Mouse (Mus musculus) embryonic facial prominence, embryonic 14.5 days (tissue): ENCODE measurements around the gene Rcn3. TPM values are rescaled to one million over a fixed set of nuclear protein-coding genes. Genes with fewer than 3 reads are reported as not detected.
"Not testable (repeated sequence)": the region's sequence is repeated elsewhere in the genome, so short reads cannot be mapped to it uniquely, and the experiment has no call there.

ENCODE experiments used
- ATAC-seq: fragments of 200-750 bp; cut with Nextera tagmentation; 2 replicates; pipeline ENCODE4 v1.8.0; 2017; ENCODE audit warnings: low read depth, moderate number of reproducible peaks, moderate TSS enrichment
- DNase-seq: peaks from one replicate; pipeline ENCODE4 v3.0.0-alpha.2; 2015; ENCODE audit warnings: low spot score
- H3K27ac ChIP-seq: fragments of 300-500 bp; sonication (generic); replicated peaks from 2 replicates; pipeline ENCODE4 v1.5.1; 2014; ENCODE audit warnings: low read depth, mild to moderate bottlenecking, low read length, moderate library complexity
- H3K27me3 ChIP-seq: fragments of 300-500 bp; sonication (generic); replicated peaks from 2 replicates; pipeline ENCODE4 v1.6.1; 2014; ENCODE audit warnings: low read length; ENCODE audit not compliant: control insufficient read depth, insufficient read depth
- H3K36me3 ChIP-seq: fragments of 300-500 bp; sonication (generic); 2 replicates; pipeline ENCODE4 v1.6.1; 2014; ENCODE audit warnings: low read length, mixed read lengths; ENCODE audit not compliant: control insufficient read depth, insufficient read depth
- H3K4me1 ChIP-seq: fragments of 300-500 bp; sonication (generic); 2 replicates; pipeline ENCODE4 v1.6.1; 2014; ENCODE audit warnings: antibody characterized with exemption, low read length; ENCODE audit not compliant: control insufficient read depth, insufficient read depth
- H3K4me2 ChIP-seq: fragments of 300-500 bp; sonication (generic); 2 replicates; pipeline ENCODE4 v1.6.1; 2014; ENCODE audit warnings: low read depth, mild to moderate bottlenecking, low read length, moderate library complexity, mixed read lengths
- H3K4me3 ChIP-seq: fragments of 300-500 bp; sonication (generic); 2 replicates; pipeline ENCODE4 v1.5.1; 2014; ENCODE audit warnings: low read depth, mild to moderate bottlenecking, low read length
- H3K9ac ChIP-seq: fragments of 300-500 bp; sonication (generic); 2 replicates; pipeline ENCODE4 v1.6.1; 2014; ENCODE audit warnings: low read depth, mild to moderate bottlenecking, low read length, moderate library complexity, mixed read lengths
- H3K9me3 ChIP-seq: fragments of 300-500 bp; sonication (generic); 2 replicates; pipeline ENCODE4 v1.6.1; 2016; ENCODE audit warnings: low read length; ENCODE audit not compliant: control insufficient read depth
- WGBS: fragments of 180-500 bp; shearing (Covaris S2); extraction: QIAGEN DNeasy Blood & Tissue Kit; methylation state at CpG from one replicate; pipeline ENCODE4 v1.1.7; 2014; 5-methylcytosine and 5-hydroxymethylcytosine counted together
- polyA plus RNA-seq: library from polyadenylated mRNA; unstranded; fragments of >200 nt; fragmentation: Nextera tagmentation; extraction: Ambion mirVana; gene quantifications from 2 replicates; pipeline ENCODE4 v1.2.1, GENCODE M21; 2014

Gene Rcn3
- polyA plus RNA-seq, 1 experiment from 2014 or later: 592 TPM

DNA sequence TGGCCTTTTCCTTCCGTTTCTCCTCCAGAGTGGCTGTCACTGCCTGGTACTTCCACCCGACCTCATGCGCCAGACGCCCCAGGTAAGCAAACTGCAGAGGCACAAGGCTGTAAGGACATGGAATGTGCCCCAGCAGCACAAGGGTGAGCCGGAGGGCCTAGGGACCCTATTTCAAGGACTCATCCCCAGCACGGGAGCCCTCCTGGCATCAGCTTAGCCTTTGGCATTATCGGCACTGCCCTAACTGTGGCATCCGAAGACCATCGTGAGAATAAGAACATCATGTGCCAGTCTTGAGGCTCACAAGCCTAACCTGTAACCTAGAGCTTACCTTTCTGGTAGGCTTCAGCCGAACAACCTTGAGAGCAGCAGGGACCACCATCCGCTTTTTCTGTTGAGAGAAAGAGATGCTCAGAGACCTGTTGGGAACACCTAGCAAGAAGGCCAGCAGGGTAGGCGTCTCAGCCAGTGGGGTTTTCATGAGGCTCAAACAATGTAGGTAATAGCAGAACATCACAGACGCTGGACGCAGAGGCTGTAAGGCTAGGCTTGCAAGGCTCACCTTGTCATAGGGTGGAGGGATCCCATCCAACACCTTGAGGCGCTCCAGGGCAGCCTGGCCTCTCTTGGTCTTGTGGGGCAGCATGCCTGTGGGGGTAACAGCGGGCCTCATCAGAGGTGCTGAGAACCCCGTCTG, 34.3 kb upstream of the Rcn3 start:
- ATAC-seq (no peak), DNase-seq (no peak)
- WGBS: 77% methylated on average over 17 of the region's 17 CpGs
- Histone ChIP-seq H3K27me3 (no peaks in the 10 kb centered on the region), H3K9me3 (no peaks in the 10 kb centered on the region), H3K27ac (peak overlapping the region; percentile 92), H3K9ac (peak overlapping the region; percentile 99), H3K4me1 (peaks cover 26% of the 10 kb centered on the region), H3K4me2 (peak overlapping the region; percentile 95), H3K36me3 (peaks cover 51% of the 10 kb centered on the region), H3K4me3 (peak overlapping the region; percentile 70)

GRCm38 (mm10) chr7:45125649-45126048, 33.6 kb upstream of the Rcn3 start:
- 70% methylated on average over 5 of the region's 5 CpGs for WGBS
- H3K27me3 ChIP-seq, H3K9me3 ChIP-seq, DNase-seq, ATAC-seq: not testable (repeated sequence)
- Histone ChIP-seq H3K4me1 (peaks cover 26% of the 10 kb centered on the region), H3K4me3 (0 out of 2 replicates have a peak overlapping the region, but pooled peaks have one; percentile 0), H3K4me2 (peak overlapping the region; percentile 52; the same call in 1 of the 2 replicates), H3K27ac (0 out of 2 replicates have a peak overlapping the region, but pooled peaks have one; percentile 92), H3K9ac (peak overlapping the region; percentile 99; the same call in 1 of the 2 replicates), H3K36me3 (peaks cover 57% of the 10 kb centered on the region)

DNA sequence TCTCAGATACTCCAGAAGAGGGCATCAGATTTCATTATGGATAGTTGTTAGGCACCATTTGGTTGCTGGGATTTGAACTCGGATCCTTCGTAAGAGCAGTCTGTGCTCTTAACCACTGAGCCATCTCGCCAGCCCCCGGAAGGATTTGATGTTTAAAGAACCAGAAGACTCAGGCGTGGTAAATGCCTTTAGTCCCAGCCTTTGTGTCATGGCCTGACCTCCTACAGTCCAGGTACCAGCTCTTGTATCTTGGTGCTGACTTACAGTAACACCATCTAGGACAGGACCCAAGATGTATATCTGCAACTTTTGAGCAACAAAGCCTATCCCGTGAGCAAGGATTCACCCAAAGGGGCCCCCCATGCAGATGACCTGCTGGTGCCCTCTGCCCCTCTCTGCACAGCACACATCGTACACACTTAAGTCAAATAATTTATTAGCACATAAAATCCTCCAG, 33.2 kb upstream of the Rcn3 start:
- Histone ChIP-seq H3K36me3 (peaks cover 62% of the 10 kb centered on the region), H3K4me2 (peak overlapping the region; percentile 52), H3K27me3 (no peaks in the 10 kb centered on the region), H3K4me3 (0 out of 2 replicates have a peak overlapping the region, but pooled peaks have one; percentile 0), H3K4me1 (peaks cover 26% of the 10 kb centered on the region), H3K9ac (no peak overlapping the region), H3K27ac (peak overlapping the region; percentile 87), H3K9me3 (no peaks in the 10 kb centered on the region)
- WGBS: 18% methylated on average over 7 of the region's 7 CpGs
- ATAC-seq: no peak
- peak; percentile 61 for DNase-seq

GRCm38 (mm10) chr7:45124224-45125143, 32.5 kb upstream of the Rcn3 start, which contains the start of gene Rps11:
Gene Rps11, minus strand, starts transcription at chr7:45124439.
- H3K9ac ChIP-seq: peak within 1 kb of the TSS; percentile 99
- WGBS: under 1% methylated on average over 58 of the region's 59 CpGs

DNA sequence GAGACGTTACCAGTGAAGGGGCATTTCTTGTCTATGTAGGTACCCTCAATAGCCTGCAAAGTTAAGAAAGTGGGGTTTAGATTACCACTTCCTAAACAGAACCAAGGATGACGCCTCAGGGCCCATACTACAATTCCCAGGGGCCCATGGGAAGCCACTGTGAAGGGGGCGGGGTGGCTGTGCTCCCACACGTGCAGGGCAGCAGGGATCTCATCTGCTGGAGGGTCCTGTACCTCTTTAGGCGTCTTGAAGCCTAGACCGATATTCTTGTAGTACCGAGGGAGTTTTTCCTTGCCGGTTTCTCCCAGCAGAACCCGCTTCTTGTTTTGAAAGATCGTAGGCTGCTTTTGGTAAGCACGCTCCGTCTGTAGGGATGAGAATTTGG, 31.2 kb upstream of the Rcn3 start:
- 12% methylated on average over 12 of the region's 12 CpGs for WGBS
- peak overlapping the region; percentile 97 for H3K4me3 ChIP-seq
- no peaks in the 10 kb centered on the region for H3K9me3 ChIP-seq
- DNase-seq (no peak), ATAC-seq (no peak)
- peak overlapping the region; percentile 70 for H3K4me2 ChIP-seq
- no peaks in the 10 kb centered on the region for H3K27me3 ChIP-seq
- H3K9ac ChIP-seq: peak overlapping the region; percentile 99
- H3K36me3 ChIP-seq: peaks cover 78% of the 10 kb centered on the region
- H3K4me1 ChIP-seq: peaks cover 21% of the 10 kb centered on the region
- peak overlapping the region; percentile 92 for H3K27ac ChIP-seq

More at GRCm38 (mm10) chr7:45124224-45125143, 32.5 kb upstream of the Rcn3 start, which contains the start of gene Rps11:
- H3K9me3 ChIP-seq: no peaks in the 10 kb centered on the region
- H3K4me2 ChIP-seq: peak within 1 kb of the TSS; percentile 70
- peak within 1 kb of the TSS; percentile 92 for H3K27ac ChIP-seq
- peaks cover 21% of the 10 kb centered on the region for H3K4me1 ChIP-seq
- H3K27me3 ChIP-seq: no peaks in the 10 kb centered on the region
- DNase-seq (peak; percentile 100), ATAC-seq (peak; percentile 86)
- peaks cover 69% of the 10 kb centered on the region for H3K36me3 ChIP-seq
- peak within 1 kb of the TSS; percentile 97 for H3K4me3 ChIP-seq

DNA sequence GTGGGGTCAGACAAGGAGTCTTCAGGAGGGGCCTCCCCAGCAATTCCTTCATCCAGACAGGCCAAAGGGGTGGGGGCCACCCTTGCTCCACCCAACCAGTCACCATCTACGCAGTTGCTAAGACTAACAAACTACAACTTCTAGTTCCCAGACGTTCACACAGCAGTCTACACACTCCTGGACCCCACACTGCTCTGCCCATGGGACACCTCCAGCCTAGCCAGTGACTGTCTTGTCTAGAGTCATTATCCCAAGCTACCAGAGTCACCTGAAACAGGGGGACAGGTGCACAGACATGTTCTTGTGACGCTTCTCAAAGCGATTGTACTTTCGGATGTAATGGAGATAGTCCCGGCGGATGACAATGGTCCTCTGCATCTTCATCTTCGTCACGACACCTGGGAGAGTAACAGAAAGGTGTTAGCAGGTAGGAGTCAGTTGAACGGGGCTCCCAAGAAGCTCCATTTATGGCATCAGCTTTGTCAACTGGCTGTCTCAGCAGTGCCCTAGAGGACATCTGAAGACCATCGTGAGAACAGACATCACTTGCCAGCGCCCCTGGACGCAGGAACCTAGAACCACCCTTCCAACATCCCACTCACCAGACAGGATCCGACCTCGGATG, 30.7 kb upstream of the Rcn3 start:
- WGBS: 79% methylated on average over 15 of the region's 15 CpGs
- peak overlapping the region; percentile 97 for H3K4me3 ChIP-seq
- H3K4me1 ChIP-seq: peaks cover 21% of the 10 kb centered on the region
- no peak overlapping the region for H3K27ac ChIP-seq
- no peaks in the 10 kb centered on the region for H3K27me3 ChIP-seq
- H3K9me3 ChIP-seq: no peaks in the 10 kb centered on the region
- peak overlapping the region; percentile 99 for H3K9ac ChIP-seq
- DNase-seq: no peak
- H3K4me2 ChIP-seq: peak overlapping the region; percentile 70
- peaks cover 78% of the 10 kb centered on the region for H3K36me3 ChIP-seq
- ATAC-seq: no peak

DNA sequence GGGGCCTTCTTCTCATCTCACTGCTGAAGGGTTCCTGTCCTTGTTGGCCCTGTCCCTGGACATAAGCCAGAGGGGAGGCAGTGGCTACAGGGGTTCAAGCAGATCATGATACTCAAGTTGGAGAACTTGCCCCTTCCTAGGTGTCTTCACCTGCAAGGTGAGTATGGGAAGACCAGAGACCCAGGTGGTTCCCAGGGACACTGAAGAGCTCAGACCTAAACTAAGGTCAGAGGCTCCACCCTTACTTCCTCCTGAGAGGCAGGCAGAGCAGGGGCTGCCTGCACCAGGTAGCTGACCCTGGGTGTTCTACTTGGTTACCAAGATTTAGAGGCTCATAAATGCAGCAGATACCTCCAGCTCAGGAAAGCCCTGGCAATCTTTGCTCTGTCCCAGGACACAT, 29.9 kb upstream of the Rcn3 start:
- Histone ChIP-seq H3K9ac (0 out of 2 replicates have a peak overlapping the region, but pooled peaks have one; percentile 11), H3K36me3 (peaks cover 71% of the 10 kb centered on the region), H3K4me1 (peaks cover 17% of the 10 kb centered on the region)

DNA sequence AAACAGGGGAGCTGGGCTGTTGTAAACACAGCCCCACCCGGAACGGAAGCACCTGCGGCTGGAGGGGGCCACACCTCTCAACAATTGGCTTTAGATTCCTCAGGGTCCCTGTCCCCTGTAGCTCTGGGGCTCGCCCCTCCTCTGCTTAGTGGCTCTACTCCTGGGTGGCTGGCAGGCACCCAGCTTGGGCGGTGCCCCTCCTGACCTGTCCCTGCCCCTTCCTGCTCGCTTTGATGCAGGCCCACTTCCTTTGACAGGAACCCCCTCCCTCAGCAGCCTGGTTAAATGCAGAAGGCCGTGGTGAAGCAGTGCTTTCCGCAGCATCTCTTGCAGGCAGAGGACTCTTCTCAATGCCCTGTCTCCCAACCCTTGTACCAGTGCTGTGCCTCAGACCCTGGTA, 29.4 kb upstream of the Rcn3 start:
- Histone ChIP-seq H3K4me2 (no peak overlapping the region), H3K27ac (no peak overlapping the region)
- WGBS: 52% methylated on average over 8 of the region's 8 CpGs

More for the DNA sequence above, 29.9 kb upstream of the Rcn3 start:
- Histone ChIP-seq H3K27ac (no peak overlapping the region), H3K4me2 (no peak overlapping the region), H3K27me3 (no peaks in the 10 kb centered on the region), H3K9me3 (no peaks in the 10 kb centered on the region), H3K4me3 (no peak overlapping the region)
- DNase-seq (no peak), ATAC-seq (no peak)

More for the DNA sequence above, 29.4 kb upstream of the Rcn3 start:
- Histone ChIP-seq H3K27me3 (no peaks in the 10 kb centered on the region), H3K9ac (0 out of 2 replicates have a peak overlapping the region, but pooled peaks have one; percentile 11), H3K9me3 (no peaks in the 10 kb centered on the region), H3K36me3 (peaks cover 65% of the 10 kb centered on the region), H3K4me1 (peaks cover 11% of the 10 kb centered on the region), H3K4me3 (no peak overlapping the region)
- ATAC-seq: no peak
- DNase-seq: no peak
